Mouse (Mus musculus): ENCODE results near the gene Ccdc186.
"Not testable (repeated sequence)": the region's sequence is repeated elsewhere in the genome, so short reads cannot be mapped to it uniquely, and the experiment has no call there.

Ccdc186 gene

DNA sequence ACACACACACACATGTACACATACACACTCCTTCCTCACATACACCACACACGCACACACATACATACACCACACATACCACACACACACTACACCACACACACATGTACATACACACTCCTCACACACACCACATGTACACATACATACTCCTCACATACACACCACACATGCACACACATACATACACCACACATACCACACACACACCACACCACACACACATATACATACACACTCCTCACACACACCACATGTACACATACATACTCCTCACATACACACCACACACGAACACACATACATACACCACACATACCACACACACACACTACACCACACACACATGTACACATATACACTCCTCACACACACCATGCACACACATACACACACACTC is 63.7 kb downstream of the Ccdc186 start:
- intact Hi-C loops (cut with DNase I) = no loop called here

DNA sequence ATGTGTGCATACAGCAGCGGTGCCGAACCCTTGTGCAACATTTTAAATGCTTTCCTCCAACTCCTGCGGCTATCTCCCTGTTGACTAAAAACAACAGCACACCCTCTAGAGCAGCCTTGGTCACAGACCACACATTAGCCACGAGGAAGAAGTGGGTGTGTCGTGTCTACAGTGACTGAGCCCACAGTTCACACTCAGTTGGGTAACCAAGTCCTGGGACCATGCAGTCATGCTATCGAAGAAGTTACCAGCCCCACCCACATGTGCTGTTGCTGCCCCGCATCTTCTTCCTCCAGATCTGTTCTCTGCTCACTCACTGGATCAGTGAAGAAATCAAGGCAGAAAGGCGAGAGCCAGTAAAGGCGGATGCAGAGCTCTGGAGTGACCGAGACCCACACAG is 65.6 kb downstream of the Ccdc186 start:
- intact Hi-C loops (cut with DNase I) = no loop called here

GRCm38 (mm10) chr19:56754456-56754855 is 67.5 kb downstream of the Ccdc186 start:
- intact Hi-C loops (cut with DNase I) = not testable (repeated sequence)

GRCm38 (mm10) chr19:56750709-56751108 is 71.3 kb downstream of the Ccdc186 start:
- intact Hi-C loops (cut with DNase I) = no loop called here

- intact Hi-C loops (cut with DNase I) = no loop called here
Measured at GRCm38 (mm10) chr19:56749343-56749742, 72.6 kb downstream of the Ccdc186 start.

GRCm38 (mm10) chr19:56747878-56748277 is 74.1 kb downstream of the Ccdc186 start:
- intact Hi-C loops (cut with DNase I) = no loop called here

- intact Hi-C loops (cut with DNase I) = no loop called here
Measured at GRCm38 (mm10) chr19:56746618-56747017, 75.4 kb downstream of the Ccdc186 start.

- intact Hi-C loops (cut with DNase I) = no loop called here
Measured at GRCm38 (mm10) chr19:56745528-56745927, 76.5 kb downstream of the Ccdc186 start.

DNA sequence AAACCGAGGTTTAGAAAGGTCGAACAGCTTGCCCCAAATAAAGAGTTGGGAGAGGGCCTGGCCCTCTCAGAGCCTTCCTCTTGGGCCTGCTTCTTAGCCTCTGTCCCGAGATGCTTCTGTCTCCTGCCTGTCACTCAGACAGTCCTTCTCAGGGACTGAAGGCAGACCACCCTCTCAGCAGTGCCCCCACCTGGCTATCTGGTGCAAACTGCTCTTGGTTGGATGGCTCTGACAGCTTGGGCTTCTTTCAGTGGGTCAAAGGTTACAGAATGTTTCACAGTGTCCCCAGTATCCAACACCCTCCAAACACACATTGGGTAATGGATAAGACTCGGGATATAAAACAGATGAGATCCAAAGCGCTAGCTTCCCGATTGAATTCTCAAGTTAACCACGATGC is 76.9 kb downstream of the Ccdc186 start:
- intact Hi-C loops (cut with DNase I) = no loop called here
